Mouse (Mus musculus) ES-E14 (cell line): ENCODE measurements around the gene Pofut2. TPM values are rescaled to one million over a fixed set of nuclear protein-coding genes. Genes with fewer than 3 reads are reported as not detected.
A peak's percentile ranks its signal among the peaks of the same experiment; 100 is the strongest.
"Not testable (repeated sequence)": the region's sequence is repeated elsewhere in the genome, so short reads cannot be mapped to it uniquely, and the experiment has no call there.

Source experiments
- DNase-seq: peaks from one replicate; pipeline ENCODE4 v3.0.0-alpha.2; 2013; ENCODE audit warnings: low read depth, low spot score
- H3K27ac ChIP-seq: 2 replicates; pipeline ENCODE4 v1.5.1; 2012; ENCODE audit warnings: low read depth, mild to moderate bottlenecking, low read length, moderate library complexity, mixed read lengths; ENCODE audit not compliant: poor library complexity, insufficient read depth, severe bottlenecking
- H3K36me3 ChIP-seq: 2 replicates; pipeline ENCODE4 v1.6.1; 2012; ENCODE audit warnings: mild to moderate bottlenecking, low read length, moderate library complexity, mixed read lengths; ENCODE audit not compliant: control insufficient read depth, poor library complexity, insufficient read depth, severe bottlenecking
- H3K4me1 ChIP-seq, 2 experiments: fragments of 150-350 bp in 1 of 2; sonication (generic) in 1 of 2; 2 replicates each; pipeline ENCODE4 v1.6.1; 2012; ENCODE audit warnings: low read length in 2 of 2, mild to moderate bottlenecking in 1 of 2, mixed read lengths in 1 of 2; ENCODE audit not compliant: control insufficient read depth in 2 of 2, insufficient read depth in 2 of 2, poor library complexity in 1 of 2
- H3K4me3 ChIP-seq, 2 experiments: fragments of 150-350 bp in 1 of 2; sonication (generic) in 1 of 2; 2 replicates each; pipeline ENCODE4 v1.5.1; 2012; ENCODE audit warnings: low read length in 2 of 2, low read depth in 1 of 2, mild to moderate bottlenecking in 1 of 2, mixed read lengths in 1 of 2; ENCODE audit not compliant: insufficient read depth in 1 of 2, poor library complexity in 1 of 2, severe bottlenecking in 1 of 2
- H3K9ac ChIP-seq: 2 replicates; pipeline ENCODE4 v1.6.1; 2012; ENCODE audit warnings: low read depth, mild to moderate bottlenecking, low read length, mixed read lengths; ENCODE audit not compliant: poor library complexity, insufficient read depth, severe bottlenecking
- H3K9me3 ChIP-seq: fragments of 150-350 bp; sonication (generic); 2 replicates; pipeline ENCODE4 v1.6.1; 2012; ENCODE audit warnings: low read depth, mild to moderate bottlenecking, low read length; ENCODE audit not compliant: control insufficient read depth, insufficient read depth
- CHD2 ChIP-seq: IDR thresholded peaks from 2 replicates; pipeline ENCODE4 v1.6.1; 2014; ENCODE audit warnings: mild to moderate bottlenecking, low read depth, low read length, inconsistent platforms
- HCFC1 ChIP-seq: IDR thresholded peaks from 2 replicates; pipeline ENCODE4 v1.6.1; 2012; ENCODE audit warnings: low read length, inconsistent platforms, borderline replicate concordance; ENCODE audit not compliant: insufficient read depth
- MAFK ChIP-seq: IDR thresholded peaks from 2 replicates; pipeline ENCODE4 v1.6.1; 2014; ENCODE audit warnings: mild to moderate bottlenecking, low read depth, low read length, inconsistent platforms; ENCODE audit not compliant: insufficient read depth
- ZC3H11A ChIP-seq: IDR thresholded peaks from 2 replicates; pipeline ENCODE4 v1.6.1; 2012; ENCODE audit warnings: low read depth, mild to moderate bottlenecking, inconsistent platforms, low read length, borderline replicate concordance
- ZNF384 ChIP-seq: IDR thresholded peaks from 2 replicates; pipeline ENCODE4 v1.6.1; 2012; ENCODE audit warnings: low read depth, low read length, inconsistent platforms
- in situ Hi-C, 2 experiments: fragments of 600-800 bp; cut with MboI; formaldehyde crosslinking; loops; one replicate each; pipeline ENCODE4 v1.15.1; 2025; ENCODE audit warnings: low sequenced_read_pairs in 2 of 2, inconsistent platforms in 1 of 2; ENCODE audit not compliant: unreplicated experiment in 2 of 2
- total RNA-seq: library from RNA; depleted of rRNA; stranded (reverse); fragments of 300-350 nt; gene quantifications from 2 replicates; pipeline ENCODE4 v1.2.3, GENCODE M21; 2012

Gene Pofut2
- total RNA-seq, 1 experiment, result 67.6 TPM

DNA sequence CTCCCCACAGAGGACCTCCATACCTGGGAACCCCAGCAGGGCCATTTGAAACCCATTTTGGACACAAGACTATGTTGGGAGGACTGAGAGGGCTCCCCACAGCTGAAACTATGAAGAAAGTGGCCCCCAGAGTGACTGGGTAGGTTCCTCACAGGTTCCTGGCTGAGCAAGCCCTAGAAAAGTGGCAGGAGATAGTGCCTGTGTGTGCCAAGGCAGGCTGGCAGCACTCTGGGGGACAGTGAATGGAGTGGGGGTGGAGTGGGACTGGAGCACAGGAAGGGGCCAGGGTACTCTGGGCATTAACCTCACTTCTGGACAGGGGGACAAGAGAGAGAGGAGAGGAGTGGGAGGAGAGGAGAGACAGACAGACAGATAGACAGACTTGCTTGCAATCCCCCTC is 14.8 kb downstream of the Pofut2 start:
- TF ChIP-seq MAFK, result no peak
- TF ChIP-seq ZNF384, result no peak
- TF ChIP-seq CHD2, result no peak
- no peak for TF ChIP-seq HCFC1
- no peak for TF ChIP-seq ZC3H11A
- Histone ChIP-seq H3K27ac (no peak overlapping the region), H3K4me3 (no peak overlapping the region), H3K9ac (no peak overlapping the region), H3K9me3 (no peaks in the 10 kb centered on the region), H3K4me1 (peaks cover 0 to 4% of the 10 kb centered on the region in 2 experiments; a peak in 2 of 4 replicates), H3K36me3 (peaks cover 11% of the 10 kb centered on the region)
- in situ Hi-C loops, result no loop called here
- DNase-seq, result no peak

DNA sequence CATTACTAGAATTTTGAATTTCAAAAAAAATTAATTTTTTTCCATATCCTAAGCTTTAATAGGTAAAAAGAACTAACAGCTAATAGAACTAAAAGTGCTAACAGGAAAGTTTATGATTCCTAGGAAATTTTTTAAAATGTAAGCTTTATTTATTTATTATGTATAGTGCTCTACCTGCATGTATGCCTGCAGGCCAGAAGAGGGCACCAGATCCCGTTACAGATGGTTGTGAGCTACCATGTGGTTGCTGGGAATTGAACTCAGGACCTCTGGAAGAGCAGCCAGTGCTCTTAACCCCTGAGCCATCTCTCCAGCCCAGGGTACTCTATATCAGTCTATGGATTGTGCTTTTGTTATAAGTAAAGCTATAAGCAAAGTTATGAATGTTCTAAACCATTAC is 23.1 kb downstream of the Pofut2 start:
- not testable (repeated sequence) for H3K4me3 ChIP-seq

DNA sequence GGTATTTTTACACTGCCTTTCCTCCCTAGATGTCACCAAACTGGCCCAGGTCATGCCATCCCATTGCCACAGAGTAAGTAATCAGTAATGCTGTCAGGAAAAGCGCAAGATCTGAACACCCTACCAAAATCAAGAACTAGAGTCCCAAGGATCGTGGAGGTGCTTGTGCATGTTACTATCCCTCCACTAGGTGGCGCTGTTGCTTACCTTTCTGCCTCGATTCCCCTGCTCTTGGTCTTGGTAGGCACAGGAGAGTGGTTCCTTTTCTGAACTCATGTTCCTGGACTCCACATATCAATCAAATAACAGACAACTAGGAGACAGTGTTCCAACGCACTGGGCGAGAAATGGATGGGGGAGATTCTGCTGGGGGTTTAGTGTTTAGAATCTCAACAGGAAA is 23.8 kb downstream of the Pofut2 start:
- Histone ChIP-seq H3K9ac (no peak overlapping the region), H3K36me3 (no peaks in the 10 kb centered on the region), H3K4me1 (no peaks in the 10 kb centered on the region), H3K27ac (no peak overlapping the region), H3K4me3 (no peak overlapping the region), H3K9me3 (no peaks in the 10 kb centered on the region)
- TF ChIP-seq ZC3H11A, result peak; percentile 90
- TF ChIP-seq HCFC1, result no peak
- DNase-seq, result peak; percentile 78
- in situ Hi-C loops, result no loop called here

More for the DNA sequence above, 23.1 kb downstream of the Pofut2 start:
- H3K36me3 ChIP-seq, H3K27ac ChIP-seq, H3K9me3 ChIP-seq, DNase-seq, H3K4me1 ChIP-seq, in situ Hi-C loops, H3K9ac ChIP-seq: not testable (repeated sequence)

DNA sequence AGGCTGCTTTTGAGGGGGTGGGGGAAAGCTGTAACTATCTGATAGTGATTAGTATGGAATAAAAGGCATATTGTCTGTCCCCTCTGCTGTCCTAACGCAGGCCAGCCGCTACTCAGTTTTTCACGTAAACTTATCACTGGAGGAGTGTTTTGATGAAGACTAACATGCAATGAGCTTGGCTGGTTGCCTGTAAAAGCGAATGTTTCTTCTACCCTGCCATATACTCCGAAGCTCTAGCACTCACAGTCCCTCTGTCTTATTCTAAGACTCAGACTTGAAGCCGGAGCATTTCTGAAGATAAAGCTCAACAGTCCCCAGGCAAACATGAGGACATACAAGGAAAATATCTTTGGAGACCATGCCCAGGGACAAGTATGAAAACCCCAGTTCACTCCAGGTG is 25.8 kb downstream of the Pofut2 start:
- in situ Hi-C loops, result loop anchor here in 1 of 2 experiments (5.0 kb wide), 1 partner anchor 227 kb away; no protein-coding TSS in a partner anchor
- no peak overlapping the region for H3K9ac ChIP-seq
- H3K4me1 ChIP-seq, result no peaks in the 10 kb centered on the region
- H3K4me3 ChIP-seq, result no peak overlapping the region
- no peaks in the 10 kb centered on the region for H3K9me3 ChIP-seq
- no peak for DNase-seq
- no peak overlapping the region for H3K27ac ChIP-seq
- H3K36me3 ChIP-seq, result no peaks in the 10 kb centered on the region
- no peak for TF ChIP-seq MAFK
- TF ChIP-seq ZC3H11A, result no peak
- TF ChIP-seq ZNF384, result no peak
- TF ChIP-seq HCFC1, result no peak
- TF ChIP-seq CHD2, result no peak

DNA sequence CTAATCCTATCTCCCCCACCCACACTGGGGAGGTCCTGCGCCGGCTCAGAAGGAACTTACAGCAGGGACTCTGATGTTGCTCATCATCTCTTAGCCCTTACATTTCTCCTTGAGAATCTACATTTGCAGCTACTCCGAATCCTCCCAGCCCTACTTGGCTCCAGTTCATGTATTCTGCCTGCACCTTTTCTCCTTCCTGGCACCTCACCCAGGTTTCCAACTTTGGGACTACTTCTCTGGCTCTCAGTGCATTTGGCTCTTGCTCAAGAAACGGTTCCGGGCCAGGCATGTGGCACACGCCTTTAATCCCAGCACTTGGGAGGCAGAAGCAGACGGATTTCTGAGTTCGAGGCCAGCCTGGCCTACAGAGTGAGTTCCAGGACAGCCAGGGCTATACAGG is 28.6 kb downstream of the Pofut2 start:
- TF ChIP-seq ZNF384, result no peak
- no peak for TF ChIP-seq MAFK
- TF ChIP-seq CHD2, result no peak
- no peak for TF ChIP-seq ZC3H11A
- TF ChIP-seq HCFC1, result no peak
- H3K4me1 ChIP-seq, result no peaks in the 10 kb centered on the region
- no peak overlapping the region for H3K27ac ChIP-seq
- no peak overlapping the region for H3K9ac ChIP-seq
- no peak for DNase-seq
- no peak overlapping the region for H3K4me3 ChIP-seq
- no peaks in the 10 kb centered on the region for H3K9me3 ChIP-seq
- in situ Hi-C loops, result loop anchor here in 1 of 2 experiments (5.0 kb wide), 1 partner anchor 225 kb away; no protein-coding TSS in a partner anchor
- H3K36me3 ChIP-seq, result no peaks in the 10 kb centered on the region
